Mouse (Mus musculus) thymus, postnatal 0 days (tissue): ENCODE measurements around the gene Cd96. TPM values are rescaled to one million over a fixed set of nuclear protein-coding genes. Genes with fewer than 3 reads are reported as not detected.
A peak's percentile ranks its signal among the peaks of the same experiment; 100 is the strongest.
"Not testable (repeated sequence)": the region's sequence is repeated elsewhere in the genome, so short reads cannot be mapped to it uniquely, and the experiment has no call there.

ENCODE experiments used
- DNase-seq: peaks from one replicate; pipeline ENCODE4 v3.0.0-alpha.2; 2015; ENCODE audit warnings: low spot score
- polyA plus RNA-seq: library from polyadenylated mRNA; unstranded; fragments of >200 nt; fragmentation: Nextera tagmentation; extraction: Ambion mirVana; gene quantifications from 2 replicates; pipeline ENCODE4 v1.2.1, GENCODE M21; 2015

Cd96 gene
- 60.4 and 61.5 TPM in 2 replicates for polyA plus RNA-seq

DNA sequence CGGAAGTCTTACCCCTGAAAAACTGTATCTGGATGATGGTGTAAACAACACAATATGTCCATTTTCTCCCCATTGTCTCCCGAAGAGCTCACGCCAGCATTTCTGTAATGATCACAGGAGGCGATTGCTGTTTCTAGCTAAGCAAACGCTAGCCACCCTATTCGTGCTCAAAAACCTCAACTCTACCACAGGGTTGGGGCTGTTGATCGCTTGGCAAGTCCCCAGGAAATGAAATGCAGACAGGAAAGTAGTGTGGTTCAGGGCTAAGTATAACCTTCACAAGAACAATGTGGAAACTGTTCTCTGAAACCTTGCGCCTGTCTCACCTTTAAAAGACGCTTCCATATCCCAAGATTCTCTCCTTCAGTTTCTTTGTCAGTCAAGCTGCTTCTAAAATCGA, at the start of gene Cd96:
TSS of gene Cd96 (minus strand) at position 232 of the 400 bp plus-strand sequence.
- peak; percentile 79 for DNase-seq

DNA sequence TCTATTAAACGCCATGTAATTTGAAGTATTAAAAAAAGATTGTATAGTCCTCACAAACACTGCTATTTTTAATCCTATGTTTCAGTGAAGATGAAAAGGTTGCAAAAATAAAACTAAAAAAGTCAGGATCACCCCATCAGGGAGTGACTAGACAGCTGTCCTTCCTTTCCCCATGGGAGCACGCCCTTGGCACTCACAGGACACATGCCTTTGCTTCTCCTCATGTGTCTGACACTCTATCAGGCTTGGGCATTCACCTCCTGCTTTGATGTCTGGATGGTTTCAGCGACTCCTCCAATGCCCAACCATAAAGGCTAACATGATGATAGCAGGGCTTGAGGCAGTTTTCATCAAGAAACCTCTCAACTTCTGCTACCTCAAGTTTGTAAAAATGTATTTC, 46.9 kb upstream of the Cd96 start:
- no peak for DNase-seq

- DNase-seq: no peak
Observed at GRCm38 (mm10) chr16:46165305-46165704, 45.3 kb upstream of the Cd96 start.

DNA sequence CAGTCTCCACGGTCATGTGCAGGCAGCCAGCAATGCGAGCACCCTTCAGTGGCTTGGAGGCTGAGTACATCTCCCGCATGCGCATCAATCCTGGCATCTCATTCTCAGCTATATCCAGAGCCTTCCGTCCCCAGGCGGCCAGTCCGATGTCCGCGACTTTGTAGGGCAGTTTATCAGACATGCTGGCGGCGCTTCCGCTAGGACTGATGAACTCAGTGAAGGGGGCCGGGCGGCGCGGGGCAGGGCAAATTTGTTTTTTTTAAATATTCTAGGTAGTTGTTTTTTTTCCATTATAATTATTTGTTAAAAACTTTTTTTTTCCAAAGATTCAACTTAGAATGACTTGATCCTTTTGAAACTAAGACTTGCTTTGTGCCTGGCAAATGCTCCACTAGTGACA, 34.8 kb upstream of the Cd96 start, which contains the start of gene Gm4737:
TSS of gene Gm4737 (minus strand) at position 246 of the 400 bp plus-strand sequence.
- DNase-seq: not testable (repeated sequence)

DNA sequence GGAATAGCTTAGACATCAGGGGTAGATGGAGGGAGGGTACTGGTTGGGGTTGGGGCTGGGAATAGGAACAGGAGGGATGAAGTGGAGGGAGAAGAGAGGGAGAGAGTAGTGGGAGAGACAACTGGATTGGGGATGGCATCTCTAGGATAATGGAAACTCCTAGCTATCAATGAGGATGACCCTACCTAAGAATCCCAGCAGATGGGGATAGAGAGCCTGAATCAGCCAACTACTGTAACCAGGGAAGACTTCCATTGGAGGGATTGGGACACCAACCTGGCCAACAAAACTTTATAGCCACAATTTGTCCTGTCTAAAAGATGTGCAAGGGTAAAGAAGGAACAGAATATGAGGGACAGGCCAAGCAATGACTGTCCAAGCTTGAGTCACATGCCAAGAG, 31.1 kb upstream of the Cd96 start:
- no peak for DNase-seq

DNA sequence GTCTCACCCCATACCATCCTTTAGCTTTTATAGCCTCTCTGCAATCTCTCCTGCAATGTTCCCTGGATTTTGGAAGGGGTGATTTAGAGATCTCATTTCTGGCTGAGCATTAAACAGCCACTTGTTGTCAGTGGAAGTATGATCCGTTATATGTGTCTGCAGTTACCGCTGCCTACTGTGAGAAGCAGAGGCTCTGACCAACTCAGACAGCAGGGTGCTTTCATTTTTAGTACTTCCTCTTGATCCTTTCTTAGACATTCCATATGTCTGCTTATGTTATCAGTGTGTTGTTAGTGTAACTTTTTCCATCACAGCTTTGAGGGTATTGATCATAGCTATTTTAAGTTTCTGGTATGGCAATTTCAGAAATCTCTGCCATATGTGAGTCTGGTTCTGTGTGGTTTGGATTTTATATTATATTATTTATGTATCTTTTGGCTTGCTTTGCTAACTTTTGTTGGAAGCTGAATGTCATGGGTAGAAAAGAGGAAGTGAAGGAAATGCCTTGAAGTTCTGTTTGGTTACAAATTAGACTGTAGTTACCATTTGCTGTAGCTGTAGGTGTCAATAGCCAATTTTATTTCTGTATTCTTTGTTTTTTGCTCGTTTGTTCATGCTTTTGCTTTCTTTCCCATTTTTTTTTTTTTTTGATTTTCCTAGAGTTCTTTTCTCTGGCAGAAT, 28.8 kb upstream of the Cd96 start:
- DNase-seq: no peak

DNA sequence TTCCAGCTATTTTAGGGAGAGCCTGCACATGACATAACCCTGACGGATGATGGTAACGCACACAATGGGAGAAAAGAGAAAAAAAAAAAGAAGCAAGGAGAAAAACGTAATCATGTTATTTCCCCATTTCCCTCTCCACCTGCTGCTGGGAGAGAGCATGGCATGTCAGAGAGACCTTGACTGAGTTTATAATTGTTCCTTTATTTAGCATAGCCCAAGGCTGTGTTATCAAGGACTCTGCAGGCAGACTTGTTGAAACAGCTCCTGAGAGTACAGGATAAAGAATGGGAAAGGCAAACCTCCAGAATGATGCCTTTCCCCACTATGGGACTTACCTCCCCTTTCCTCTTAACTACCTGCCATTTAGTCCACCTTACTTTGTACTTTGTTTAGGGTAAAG, 26.9 kb upstream of the Cd96 start:
- DNase-seq: no peak

DNA sequence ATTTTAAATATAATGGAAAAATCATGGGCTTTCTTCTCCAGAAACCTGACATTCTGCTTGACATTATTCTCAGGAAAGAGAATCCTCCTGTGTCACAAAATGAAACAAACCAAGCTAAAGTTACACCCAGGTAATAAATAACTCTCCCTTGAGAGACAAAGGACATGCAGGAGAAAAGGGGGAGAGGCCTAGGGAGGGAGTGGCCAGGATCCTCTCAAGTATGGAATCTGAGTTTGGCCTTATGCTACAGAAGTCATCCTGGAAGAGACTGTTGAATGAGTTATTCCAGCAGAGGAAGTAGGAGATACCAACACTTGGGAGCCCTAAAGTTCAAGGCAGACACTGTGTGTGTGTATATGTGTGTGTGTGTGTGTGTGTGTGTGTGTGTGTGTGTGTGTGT, 2.2 kb upstream of the Cd96 start:
- no peak for DNase-seq

- DNase-seq: peak; percentile 78
Observed at GRCm38 (mm10) chr16:46121420-46121819, 1.4 kb upstream of the Cd96 start.

GRCm38 (mm10) chr16:46120607-46121006, 556 bp upstream of the Cd96 start:
- DNase-seq: peak; percentile 52

DNA sequence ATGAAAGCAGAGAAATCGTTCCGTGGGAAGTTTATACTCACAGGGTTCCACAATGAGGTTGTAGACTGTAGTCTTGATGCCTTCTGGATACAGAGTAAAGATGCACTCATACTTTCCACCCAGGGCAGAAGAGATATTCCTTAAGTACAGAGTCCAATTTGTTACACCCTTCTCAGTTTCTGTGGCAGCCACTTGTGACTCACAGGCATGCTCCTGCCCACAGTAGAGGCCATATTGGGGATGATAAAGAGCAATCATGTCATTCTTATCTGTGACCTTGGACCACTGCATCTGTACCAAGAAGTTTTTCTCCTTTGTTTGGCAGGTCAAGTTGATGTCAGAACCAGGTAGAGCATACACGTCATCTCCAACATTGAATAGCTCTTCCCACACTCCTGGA, 2.4 kb downstream of the Cd96 start:
- DNase-seq: no peak

- no peak for DNase-seq
Observed at GRCm38 (mm10) chr16:46114727-46115126, 5.3 kb downstream of the Cd96 start.

DNA sequence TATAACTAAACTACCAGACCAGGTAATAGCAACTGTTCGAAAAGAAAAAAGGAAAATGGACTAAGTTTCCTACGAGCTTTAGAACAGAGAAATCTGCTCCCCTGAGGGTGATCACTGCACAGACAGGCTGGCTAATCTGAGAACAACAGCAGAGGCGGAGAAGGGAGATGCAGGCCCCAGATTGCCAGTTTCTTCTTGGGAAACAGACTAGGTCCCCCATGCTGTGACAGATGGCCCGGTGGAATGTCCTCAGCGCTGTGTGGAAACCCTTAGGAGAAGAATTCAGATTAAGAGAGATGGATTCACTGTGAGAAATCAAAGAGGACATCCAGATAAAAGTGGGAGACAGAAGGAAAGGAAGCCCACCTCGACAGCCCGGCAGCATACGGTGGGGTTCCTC, 10.5 kb downstream of the Cd96 start:
- DNase-seq: no peak

GRCm38 (mm10) chr16:46107431-46107830, 12.6 kb downstream of the Cd96 start:
- peak; percentile 58 for DNase-seq

DNA sequence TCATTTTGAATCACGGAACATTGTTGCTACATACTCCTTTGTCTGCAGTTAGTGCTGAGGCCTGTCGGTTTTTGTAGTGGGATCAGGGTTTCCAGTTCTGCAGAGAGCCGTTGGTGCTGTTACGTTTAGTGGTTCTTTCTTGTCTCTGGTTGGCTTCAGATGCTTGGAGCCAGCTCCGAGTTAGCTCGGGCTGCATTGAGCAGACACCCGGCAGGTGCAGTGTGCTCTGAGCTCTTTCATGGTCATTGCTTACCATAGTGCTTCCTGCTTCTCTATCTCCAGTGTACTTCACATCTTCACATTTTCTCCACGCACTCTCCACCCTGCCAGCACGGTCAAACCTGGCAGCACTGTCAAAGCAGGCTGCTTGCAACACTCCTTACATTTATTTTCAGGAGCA, 15.6 kb downstream of the Cd96 start:
- DNase-seq: peak; percentile 90

DNA sequence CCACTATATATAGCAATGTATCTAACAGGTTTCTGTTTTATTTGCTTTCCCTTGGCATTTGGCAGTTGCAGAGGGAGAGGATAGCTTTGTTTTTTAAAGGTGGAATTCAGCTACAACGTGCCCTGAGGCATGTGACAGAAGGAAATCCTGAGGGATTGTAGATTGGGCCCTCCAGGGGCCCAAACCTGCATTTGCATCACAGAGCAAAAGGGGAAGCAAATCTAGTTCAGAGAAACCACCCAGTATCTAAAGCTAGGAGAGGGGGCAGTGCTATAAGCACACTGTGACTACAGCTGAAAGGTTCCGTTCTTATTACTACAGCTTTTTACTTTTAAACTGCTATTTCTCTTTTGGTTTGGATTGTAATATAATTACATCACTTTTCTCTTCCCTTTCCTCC, 18.3 kb downstream of the Cd96 start:
- DNase-seq: no peak

GRCm38 (mm10) chr16:46100286-46100685, 19.8 kb downstream of the Cd96 start:
- peak; percentile 71 for DNase-seq

DNA sequence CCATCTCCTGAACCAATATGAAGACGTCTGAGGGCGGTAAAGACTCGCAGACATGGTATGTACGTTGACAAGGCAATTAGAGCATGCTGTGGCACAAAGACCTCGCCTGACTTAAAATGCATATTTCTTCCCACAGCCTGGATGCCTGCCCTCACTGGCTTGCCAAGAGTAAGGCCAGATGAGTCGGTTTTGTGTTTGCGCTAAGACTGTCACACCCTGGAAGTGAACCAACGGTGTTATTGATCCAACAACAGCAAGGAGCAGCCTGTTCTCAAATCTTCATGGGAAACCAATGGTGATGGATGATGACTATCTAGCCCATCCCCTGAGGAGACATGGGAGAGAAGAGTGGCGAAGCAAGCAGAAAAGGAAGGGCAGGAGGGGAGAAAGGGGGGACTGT, 22.6 kb downstream of the Cd96 start:
- no peak for DNase-seq

- DNase-seq: no peak
Observed at GRCm38 (mm10) chr16:46094478-46094877, 25.6 kb downstream of the Cd96 start.

DNA sequence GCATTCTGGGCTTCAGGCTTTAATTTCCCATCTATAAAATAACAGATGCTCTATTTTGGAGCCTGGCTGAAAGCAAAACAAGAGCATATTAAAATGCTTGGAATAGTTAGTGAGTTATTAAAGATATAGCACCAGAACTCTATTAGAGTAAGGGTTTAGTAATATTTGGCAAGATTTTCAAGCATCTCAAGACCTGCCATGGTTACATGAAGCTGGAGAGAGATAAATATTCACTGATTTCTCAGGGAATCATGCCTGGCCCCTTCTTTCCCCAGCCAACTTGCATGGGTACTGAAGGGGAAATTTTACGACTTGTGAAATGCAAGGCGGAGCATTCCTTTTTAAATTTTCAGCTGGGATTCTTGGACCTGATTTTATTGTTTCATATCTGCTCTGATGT, 27.1 kb downstream of the Cd96 start:
- no peak for DNase-seq

GRCm38 (mm10) chr16:46086874-46087473, 33.1 kb downstream of the Cd96 start:
- no peak for DNase-seq

DNA sequence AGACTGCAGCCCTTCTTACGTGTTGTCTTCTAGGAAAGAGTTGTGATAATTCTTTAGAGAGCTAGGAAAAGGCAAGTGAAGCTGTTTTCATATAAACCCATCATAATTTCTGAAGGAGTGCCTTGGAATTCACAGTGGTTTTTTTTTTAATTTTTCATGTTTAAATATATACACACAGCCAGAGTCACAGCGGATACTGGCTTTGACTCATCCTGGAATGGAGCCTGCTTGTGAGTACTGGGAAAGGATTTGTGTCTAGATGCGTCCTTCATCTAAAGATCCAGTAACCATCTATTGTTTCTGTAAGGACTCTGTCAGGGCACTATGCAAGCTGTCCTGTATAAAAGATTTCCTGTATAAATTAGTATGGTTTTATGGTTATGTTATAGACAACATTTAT, 52.1 kb downstream of the Cd96 start:
- no peak for DNase-seq

DNA sequence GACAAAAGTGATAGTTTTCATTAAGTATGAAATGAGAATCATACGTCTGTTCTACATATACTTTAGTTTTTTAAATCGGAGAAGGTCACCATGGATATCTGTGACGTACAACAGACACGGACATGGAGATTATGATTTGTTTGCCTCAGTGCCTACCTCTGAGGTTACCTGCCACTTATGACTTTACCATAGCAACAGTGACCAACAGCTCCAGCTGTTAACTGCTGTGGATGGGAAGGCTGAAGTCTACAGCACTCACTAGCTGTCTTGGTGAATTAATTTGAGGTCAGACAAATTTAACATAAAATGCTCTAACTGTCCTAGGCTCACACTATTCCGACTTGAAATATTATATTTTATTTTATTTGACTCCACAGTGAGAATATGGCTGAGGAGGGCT, 56.8 kb downstream of the Cd96 start:
- no peak for DNase-seq
